8 mouse cellular contexts compared by ENCODE assay signal in genomic region chr13:90886568-90886983, GRCm38 (mm10). TPM values are rescaled to one million over a fixed set of nuclear protein-coding genes. Genes with fewer than 3 reads are reported as not detected.
DNase-seq lines count a peak whose midpoint lies in the region; ATAC-seq and TF ChIP-seq lines count a peak whose summit lies in the region.

No protein-coding gene starts in this region.

- H3K9me3 ChIP-seq in megakaryocyte, embryonic 14.5 days = peaks cover 7% of the 10 kb centered on the region

- peak; percentile 47 to 87 for DNase-seq in adrenal gland, adult (ENCODE audit: inconsistent age in 2 of 2, low spot score in 1 of 2)
- DNase-seq in gastrocnemius, adult 2 months = peak; percentile 70
- DNase-seq in hindlimb bud, embryonic 11.5 days (ENCODE audit: extremely low spot score, low read depth, low spot score) = peak; percentile 78
- peak; percentile 75 to 76 for DNase-seq in left cerebral cortex, adult 2 months (ENCODE audit: extremely low spot score in 1 of 2, low spot score in 2 of 2)
- DNase-seq in right cerebral cortex, postnatal 14 days = peak; percentile 73

- TF ChIP-seq POLR2A in cortical plate, adult 2 months (IDR thresholded peaks at IDR 0.05; ENCODE audit: extremely low read depth, insufficient read depth, low read length) = no peak

- TF ChIP-seq CTCF in cortical plate, adult 2 months (IDR thresholded peaks at IDR 0.05; ENCODE audit: extremely low read depth, insufficient read depth, low read length) = peak; percentile 86
- TF ChIP-seq CTCF in gastrocnemius, adult 2 months (IDR thresholded peaks at IDR 0.05) = peak; percentile 87
- TF ChIP-seq CTCF in left cerebral cortex, adult 2 months (IDR thresholded peaks at IDR 0.05) = peak; percentile 84

- no peak for ATAC-seq in monocyte, adult 5-6 weeks (replicated peaks; ENCODE audit: insufficient number of reproducible peaks, low FRiP score, low TSS enrichment, poor library complexity, severe bottlenecking)

- peaks cover 5% of the 10 kb centered on the region for H3K27me3 ChIP-seq in megakaryocyte, embryonic 14.5 days (replicated peaks)

- intact Hi-C loops in gastrocnemius, adult 2 months (cut with DNase I) = loop anchor here (1.0 to 5.0 kb wide), 4 partner anchors 46 to 1334 kb away; no protein-coding TSS in a partner anchor
- intact Hi-C loops in left cerebral cortex, adult 2 months (cut with DNase I) = loop anchor here (1.0 to 2.0 kb wide), 3 partner anchors 1107 to 1336 kb away; no protein-coding TSS in a partner anchor

- no peak overlapping the region for H3K27ac ChIP-seq in cortical plate, adult 2 months (ENCODE audit: insufficient read depth, low read length)
- peak overlapping the region; percentile 55 for H3K27ac ChIP-seq in gastrocnemius, adult 2 months
- no peak overlapping the region for H3K27ac ChIP-seq in left cerebral cortex, adult 2 months

- H3K4me1 ChIP-seq in cortical plate, adult 2 months (ENCODE audit: control insufficient read depth, insufficient read depth, low read length) = peaks cover 2% of the 10 kb centered on the region; the same call in 1 of the 2 replicates
- peaks cover 15% of the 10 kb centered on the region for H3K4me1 ChIP-seq in megakaryocyte, embryonic 14.5 days

- H3K36me3 ChIP-seq in megakaryocyte, embryonic 14.5 days (replicated peaks; ENCODE audit: low read length) = no peaks in the 10 kb centered on the region

- H3K4me3 ChIP-seq in cortical plate, adult 2 months (ENCODE audit: insufficient read depth, low read length) = peak overlapping the region; percentile 7; the same call in 1 of the 2 replicates
- peak overlapping the region; percentile 69 for H3K4me3 ChIP-seq in gastrocnemius, adult 2 months
- H3K4me3 ChIP-seq in left cerebral cortex, adult 2 months = peak overlapping the region; percentile 48
- H3K4me3 ChIP-seq in megakaryocyte, embryonic 14.5 days (replicated peaks) = peak overlapping the region; percentile 88

RNA-seq across cellular contexts. Expression of gene Atp6ap1l, which starts 18.6 kb away (rescaled TPM):
- polyA plus RNA-seq in cortical plate, adult 2 months (2012; rRNA removed) = 37.6 and 38.2 TPM in 2 replicates
- total RNA-seq in gastrocnemius, adult 2 months (2021) = not detected
- total RNA-seq in left cerebral cortex, adult 2 months (2021) = 10 to 100 TPM; 22.8 to 26.1 TPM
- polyA plus RNA-seq in megakaryocyte, embryonic 14.5 days (2012; ENCODE audit: insufficient read depth, low replicate concordance) = 6.0 TPM in 1 of 2 replicates, not detected in the other
- total RNA-seq in monocyte, adult 5-6 weeks (2017) = not detected in 3 replicates

RNA-seq across cellular contexts. Expression of gene Rps23, which starts 36.2 kb away (rescaled TPM):
- 586 and 626 TPM in 2 replicates for polyA plus RNA-seq in cortical plate, adult 2 months (2012; rRNA removed)
- 100 to 1,000 TPM; 179 to 231 TPM for total RNA-seq in gastrocnemius, adult 2 months (2021)
- total RNA-seq in left cerebral cortex, adult 2 months (2021) = 100 to 1,000 TPM; 183 to 195 TPM
- 299 and 3,083 TPM in 2 replicates for polyA plus RNA-seq in megakaryocyte, embryonic 14.5 days (2012; ENCODE audit: insufficient read depth, low replicate concordance)
- total RNA-seq in monocyte, adult 5-6 weeks (2017) = 2,086 to 4,129 TPM (median 3,828 TPM) in 3 replicates

Comparison
In these comparisons a context has a peak if more than half of its experiments do, and no peak if none do; other contexts are left out.
1. H3K4me3 ChIP-seq: peak in every context shown above with its lines; median percentile 88 in megakaryocyte, embryonic 14.5 days; 69 in gastrocnemius, adult 2 months; 48 in left cerebral cortex, adult 2 months; 7 in cortical plate, adult 2 months.
2. RNA of gene Atp6ap1l, which starts 18.6 kb away (total RNA-seq): 22.8 to 26.1 TPM in left cerebral cortex, adult 2 months; not detected in gastrocnemius, adult 2 months and not detected in monocyte, adult 5-6 weeks; every median in the first group is over 10 times any median in the second.
3. Peak in every context shown above with its lines, with median percentiles within 50 percentile points of each other: DNase-seq and CTCF ChIP-seq.